Mouse (Mus musculus): ENCODE measurements at regions not wholly inside any gene's neighbourhood (a gene's known extent, or its start where the extent isn't known, plus 50 kb on each side); places are given as distances from the start of the nearest gene placed in this dataset.

DNA sequence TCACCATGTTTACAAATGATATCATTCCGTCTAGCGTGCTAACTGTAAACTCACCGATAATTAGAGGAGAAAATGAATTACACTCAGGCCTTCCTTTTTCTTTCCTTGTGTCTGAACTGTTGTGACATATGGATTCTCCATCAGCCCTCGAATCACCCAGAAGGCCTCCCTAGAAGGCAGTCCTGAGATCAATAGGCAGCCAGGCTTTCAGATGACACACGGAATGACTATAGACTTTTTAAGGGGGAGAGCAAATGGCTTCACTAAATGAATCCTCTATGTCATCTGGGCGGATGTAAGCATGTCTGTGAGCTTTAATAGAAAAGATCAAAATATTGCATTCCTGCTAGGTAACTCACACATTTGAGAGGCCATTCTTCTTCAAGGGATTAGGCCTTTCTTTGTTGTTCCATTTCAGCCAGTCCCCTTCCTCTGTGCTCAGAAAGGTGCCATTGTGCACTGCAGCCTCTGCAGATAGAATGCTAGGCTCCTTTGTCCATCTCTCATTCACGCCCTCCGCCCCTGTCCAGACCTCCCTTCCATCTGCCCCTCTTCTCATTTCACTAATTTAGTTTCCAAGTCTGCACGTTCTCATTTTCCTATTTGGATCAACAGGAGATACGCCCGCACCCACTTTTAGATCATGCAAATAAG lies 797.1 kb downstream of the Epha4 start:
- Histone ChIP-seq H3K27ac (ENCODE audit: insufficient read depth, low read depth, low read length) (no peak overlapping the region), H3K4me3 (ENCODE audit: insufficient read depth, low read depth, low read length) (no peak overlapping the region), H3K4me1 (ENCODE audit: control insufficient read depth, insufficient read depth, low read length) (no peaks in the 10 kb centered on the region)
- WGBS, result 82% methylated on average over 11 of the region's 11 CpGs
- TF ChIP-seq POLR2A (IDR thresholded peaks at IDR 0.05; ENCODE audit: insufficient read depth, low read depth, low read length), result no peak
- TF ChIP-seq CTCF (IDR thresholded peaks at IDR 0.05; ENCODE audit: insufficient read depth, low read depth, low read length), result no peak

DNA sequence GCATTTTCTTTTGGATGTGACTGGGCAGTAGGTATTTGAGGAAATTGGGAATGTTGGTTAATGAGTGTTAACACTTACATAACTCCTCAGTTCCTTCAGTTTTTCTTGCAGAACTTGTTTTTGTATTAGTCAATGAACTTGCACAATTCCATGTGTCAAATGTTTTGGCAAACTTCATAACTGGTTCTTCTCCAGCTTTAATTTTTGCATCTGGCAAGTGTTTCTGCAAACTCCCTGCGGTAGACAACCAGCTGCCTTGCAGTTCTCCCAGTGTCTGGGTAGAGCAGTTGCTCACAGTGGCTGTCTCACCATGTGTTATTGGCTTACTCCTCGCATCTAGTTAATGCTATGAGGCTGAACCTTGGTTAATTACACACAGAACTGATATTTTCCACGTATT lies 790.4 kb downstream of the Epha4 start:
- WGBS, result 54% methylated on average over 3 of the region's 3 CpGs

DNA sequence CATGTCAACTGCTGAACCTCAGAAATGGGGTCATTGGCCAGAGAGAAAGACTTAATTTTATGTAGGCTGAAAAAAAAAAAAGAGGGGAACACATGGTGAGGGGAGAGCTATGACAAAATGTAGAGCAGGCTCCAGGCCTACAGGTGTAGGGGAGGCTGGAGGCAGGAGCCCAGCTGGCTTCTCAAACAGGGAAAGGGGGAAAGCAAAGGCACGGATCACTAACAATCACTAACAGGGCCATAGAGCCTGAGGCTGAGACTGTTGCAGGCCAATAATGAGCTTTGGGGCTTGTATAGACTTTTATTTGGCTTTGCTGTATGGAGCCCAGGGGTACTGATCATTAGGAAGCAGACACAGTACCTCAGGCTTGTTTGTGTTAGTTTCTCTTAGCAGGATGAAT lies 777.9 kb downstream of the Epha4 start:
- WGBS, result 77% methylated on average over 1 of the region's 1 CpGs
- TF ChIP-seq CTCF (IDR thresholded peaks at IDR 0.05; ENCODE audit: insufficient read depth, low read depth, low read length) (no peak), POLR2A (IDR thresholded peaks at IDR 0.05; ENCODE audit: insufficient read depth, low read depth, low read length) (no peak)

More for the DNA sequence above, 790.4 kb downstream of the Epha4 start:
- Histone ChIP-seq H3K27ac (ENCODE audit: insufficient read depth, low read depth, low read length) (no peak overlapping the region), H3K4me1 (ENCODE audit: control insufficient read depth, insufficient read depth, low read length) (no peaks in the 10 kb centered on the region), H3K4me3 (ENCODE audit: insufficient read depth, low read depth, low read length) (no peak overlapping the region)
- no peak for TF ChIP-seq CTCF (IDR thresholded peaks at IDR 0.05; ENCODE audit: insufficient read depth, low read depth, low read length)
- TF ChIP-seq POLR2A (IDR thresholded peaks at IDR 0.05; ENCODE audit: insufficient read depth, low read depth, low read length), result no peak

DNA sequence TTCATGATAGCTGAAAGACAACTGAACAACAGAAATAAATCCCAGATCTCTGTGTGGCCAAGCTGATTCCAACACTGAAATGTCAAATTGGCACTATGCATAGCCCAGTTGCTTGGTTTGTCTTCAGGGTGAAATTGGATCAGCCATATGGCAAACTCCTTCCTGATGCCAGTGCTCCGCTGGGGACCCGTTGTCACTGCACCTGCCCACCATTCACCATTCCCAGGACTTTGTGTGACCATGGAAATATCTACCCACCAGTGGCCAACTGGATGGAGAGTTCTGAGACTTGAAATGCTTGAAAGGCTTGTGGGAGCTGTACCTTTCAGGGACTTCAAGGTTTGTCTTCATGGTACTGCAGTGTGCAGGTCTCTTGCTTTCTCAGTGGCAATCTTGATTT lies 777.2 kb downstream of the Epha4 start:
- 87% methylated on average over 2 of the region's 2 CpGs for WGBS
- H3K4me3 ChIP-seq (ENCODE audit: insufficient read depth, low read depth, low read length), result no peak overlapping the region
- TF ChIP-seq CTCF (IDR thresholded peaks at IDR 0.05; ENCODE audit: insufficient read depth, low read depth, low read length) (no peak), POLR2A (IDR thresholded peaks at IDR 0.05; ENCODE audit: insufficient read depth, low read depth, low read length) (no peak)
- no peak overlapping the region for H3K27ac ChIP-seq (ENCODE audit: insufficient read depth, low read depth, low read length)
- no peaks in the 10 kb centered on the region for H3K4me1 ChIP-seq (ENCODE audit: control insufficient read depth, insufficient read depth, low read length)

More for the DNA sequence above, 777.9 kb downstream of the Epha4 start:
- Histone ChIP-seq H3K4me1 (ENCODE audit: control insufficient read depth, insufficient read depth, low read length) (no peaks in the 10 kb centered on the region), H3K4me3 (ENCODE audit: insufficient read depth, low read depth, low read length) (no peak overlapping the region), H3K27ac (ENCODE audit: insufficient read depth, low read depth, low read length) (no peak overlapping the region)

DNA sequence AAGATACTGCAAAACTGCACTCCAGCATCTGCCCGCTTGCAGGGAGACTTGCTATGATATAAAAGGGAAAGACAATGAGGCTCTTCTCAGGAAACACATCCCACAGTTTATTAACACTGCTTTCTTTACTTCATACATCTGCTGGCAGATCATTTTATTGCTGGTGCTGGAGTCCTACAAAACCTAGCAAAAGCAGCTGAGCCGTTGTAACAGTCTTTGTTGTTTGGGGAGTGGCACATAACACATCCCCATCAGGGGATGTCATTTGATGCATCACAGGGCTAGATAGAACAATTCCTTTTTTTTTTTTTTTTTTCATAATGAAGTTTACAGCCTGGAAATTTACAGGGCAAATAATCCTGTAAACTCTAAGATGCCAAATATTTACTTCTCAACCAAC lies 742.2 kb downstream of the Epha4 start:
- Histone ChIP-seq H3K27ac (ENCODE audit: insufficient read depth, low read depth, low read length) (no peak overlapping the region), H3K4me3 (ENCODE audit: insufficient read depth, low read depth, low read length) (no peak overlapping the region), H3K4me1 (ENCODE audit: control insufficient read depth, insufficient read depth, low read length) (no peaks in the 10 kb centered on the region)
- WGBS, result 75% methylated on average over 2 of the region's 2 CpGs
- TF ChIP-seq CTCF (IDR thresholded peaks at IDR 0.05; ENCODE audit: insufficient read depth, low read depth, low read length), result no peak
- no peak for TF ChIP-seq POLR2A (IDR thresholded peaks at IDR 0.05; ENCODE audit: insufficient read depth, low read depth, low read length)

DNA sequence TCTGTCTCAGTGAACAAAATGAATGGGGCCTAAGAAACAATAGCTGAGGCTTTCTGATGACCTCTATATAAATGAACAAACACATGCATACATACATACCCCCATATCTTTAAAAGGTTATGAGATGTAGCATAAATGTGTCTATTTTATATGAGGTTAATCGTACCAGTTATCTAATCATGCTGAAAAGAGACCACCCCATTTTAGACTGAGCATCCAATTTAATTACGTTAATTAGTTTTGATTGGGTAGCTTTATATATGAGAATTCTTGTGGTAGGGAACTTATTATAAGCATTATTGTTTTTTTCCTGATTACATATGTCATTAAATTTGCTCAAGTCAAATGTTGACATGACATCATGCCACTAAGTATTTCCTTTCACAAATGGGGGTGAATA lies 728.0 kb downstream of the Epha4 start:
- 95% methylated on average over 2 of the region's 2 CpGs for WGBS
- no peak overlapping the region for H3K4me3 ChIP-seq (ENCODE audit: insufficient read depth, low read depth, low read length)
- no peak for TF ChIP-seq CTCF (IDR thresholded peaks at IDR 0.05; ENCODE audit: insufficient read depth, low read depth, low read length)
- no peak for TF ChIP-seq POLR2A (IDR thresholded peaks at IDR 0.05; ENCODE audit: insufficient read depth, low read depth, low read length)

DNA sequence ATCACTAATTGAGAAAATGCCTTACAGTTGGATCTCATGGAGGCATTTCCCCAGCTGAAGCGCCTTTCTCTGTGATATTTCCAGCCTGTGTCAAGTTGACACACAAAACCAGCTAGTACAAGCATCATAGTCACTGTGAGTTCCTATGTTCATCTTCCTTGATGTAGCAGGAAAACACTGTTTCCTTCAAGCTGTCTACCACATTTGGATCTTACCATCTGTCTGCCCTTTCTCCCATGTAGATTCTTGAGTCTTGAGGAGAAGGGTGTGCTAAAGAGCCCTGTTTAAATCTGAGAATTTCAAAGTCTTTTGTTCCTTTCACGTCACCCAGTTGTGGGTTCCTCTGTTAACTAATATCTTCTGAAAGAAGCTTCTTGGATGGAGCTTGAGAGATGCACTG lies 721.5 kb downstream of the Epha4 start:
- Histone ChIP-seq H3K27ac (ENCODE audit: insufficient read depth, low read depth, low read length) (no peak overlapping the region), H3K4me3 (ENCODE audit: insufficient read depth, low read depth, low read length) (no peak overlapping the region), H3K4me1 (ENCODE audit: control insufficient read depth, insufficient read depth, low read length) (no peaks in the 10 kb centered on the region)
- 96% methylated on average over 2 of the region's 2 CpGs for WGBS
- TF ChIP-seq CTCF (IDR thresholded peaks at IDR 0.05; ENCODE audit: insufficient read depth, low read depth, low read length), result no peak

More for the DNA sequence above, 728.0 kb downstream of the Epha4 start:
- H3K4me1 ChIP-seq (ENCODE audit: control insufficient read depth, insufficient read depth, low read length), result no peaks in the 10 kb centered on the region
- H3K27ac ChIP-seq (ENCODE audit: insufficient read depth, low read depth, low read length), result no peak overlapping the region

DNA sequence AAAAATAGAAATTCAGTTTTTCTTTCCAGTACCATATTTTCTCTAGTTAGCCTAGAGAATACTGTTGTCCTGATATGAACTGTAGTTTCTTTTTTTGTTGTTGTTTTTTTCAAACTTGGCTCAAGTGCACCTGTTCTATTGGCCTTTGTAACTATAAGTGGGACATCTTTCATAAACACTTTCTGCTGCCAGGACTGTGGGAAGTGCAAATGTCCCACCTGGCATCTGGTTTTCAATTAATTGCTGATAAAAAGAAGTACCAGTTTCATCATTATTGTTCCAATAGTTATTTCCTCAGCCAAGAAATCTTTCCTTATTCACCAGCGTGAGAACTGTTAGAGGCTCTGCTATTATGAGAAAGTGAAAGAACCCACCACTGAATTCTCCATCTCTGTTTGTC lies 695.0 kb downstream of the Epha4 start:
- Histone ChIP-seq H3K4me1 (ENCODE audit: control insufficient read depth, insufficient read depth, low read length) (no peaks in the 10 kb centered on the region), H3K27ac (ENCODE audit: insufficient read depth, low read depth, low read length) (no peak overlapping the region), H3K4me3 (ENCODE audit: insufficient read depth, low read depth, low read length) (no peak overlapping the region)
- TF ChIP-seq CTCF (IDR thresholded peaks at IDR 0.05; ENCODE audit: insufficient read depth, low read depth, low read length) (no peak), POLR2A (IDR thresholded peaks at IDR 0.05; ENCODE audit: insufficient read depth, low read depth, low read length) (no peak)
- WGBS, result 47% methylated on average over 1 of the region's 1 CpGs

DNA sequence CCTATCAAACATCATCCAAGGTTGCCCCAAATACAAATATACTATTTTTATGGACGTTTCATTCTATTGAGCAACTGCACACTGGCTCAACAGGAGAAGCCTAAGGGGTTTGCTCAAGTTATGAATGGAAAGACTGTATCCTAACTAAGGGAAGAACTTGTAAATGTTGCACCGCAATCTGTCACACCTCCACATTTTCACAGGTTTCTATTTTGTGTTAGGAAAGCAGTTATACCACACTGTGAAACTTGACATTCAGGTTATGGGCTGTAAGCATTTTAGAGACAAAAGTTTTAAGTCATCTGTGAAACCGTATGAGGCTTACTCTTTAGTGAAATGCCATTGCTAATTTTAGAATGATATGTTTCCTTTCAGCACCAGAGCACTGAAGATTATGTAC lies 693.3 kb downstream of the Epha4 start:
- TF ChIP-seq POLR2A (IDR thresholded peaks at IDR 0.05; ENCODE audit: insufficient read depth, low read depth, low read length) (no peak), CTCF (IDR thresholded peaks at IDR 0.05; ENCODE audit: insufficient read depth, low read depth, low read length) (no peak)
- WGBS, result 71% methylated on average over 3 of the region's 3 CpGs

DNA sequence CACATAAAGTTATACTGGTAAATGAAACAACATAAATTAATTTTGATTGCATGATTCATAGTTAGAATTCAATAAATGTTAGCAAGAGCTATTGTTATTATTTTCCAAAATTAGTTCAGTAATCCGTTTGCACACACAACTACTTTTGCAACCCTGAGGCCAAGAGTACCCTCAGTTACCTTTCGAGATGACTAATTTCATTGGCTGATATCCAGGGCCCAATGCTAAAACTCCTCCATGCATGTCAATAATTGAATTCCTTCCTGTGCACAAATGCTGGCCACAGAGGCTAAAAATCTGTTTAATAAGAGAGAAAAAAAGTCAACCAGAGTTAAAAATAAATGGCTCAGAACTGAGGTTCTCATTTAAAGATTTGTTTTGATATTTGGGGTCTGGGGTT lies 685.2 kb downstream of the Epha4 start:
- Histone ChIP-seq H3K4me3 (ENCODE audit: insufficient read depth, low read depth, low read length) (no peak overlapping the region), H3K27ac (ENCODE audit: insufficient read depth, low read depth, low read length) (no peak overlapping the region), H3K4me1 (ENCODE audit: control insufficient read depth, insufficient read depth, low read length) (no peaks in the 10 kb centered on the region)
- 65% methylated on average over 2 of the region's 2 CpGs for WGBS
- no peak for TF ChIP-seq POLR2A (IDR thresholded peaks at IDR 0.05; ENCODE audit: insufficient read depth, low read depth, low read length)
- no peak for TF ChIP-seq CTCF (IDR thresholded peaks at IDR 0.05; ENCODE audit: insufficient read depth, low read depth, low read length)

More for the DNA sequence above, 693.3 kb downstream of the Epha4 start:
- no peak overlapping the region for H3K27ac ChIP-seq (ENCODE audit: insufficient read depth, low read depth, low read length)
- H3K4me3 ChIP-seq (ENCODE audit: insufficient read depth, low read depth, low read length), result no peak overlapping the region
- H3K4me1 ChIP-seq (ENCODE audit: control insufficient read depth, insufficient read depth, low read length), result no peaks in the 10 kb centered on the region

Data from olfactory bulb, adult 2 months (tissue).